Mouse (Mus musculus) cerebellum, postnatal 14 days (tissue): ENCODE results near the gene Agr3.

Source experiments
- DNase-seq, 2 experiments: peaks; one replicate each; pipeline ENCODE4 v3.0.0; 2021; ENCODE audit warnings: mixed read lengths in 2 of 2

Agr3 gene

GRCm38 (mm10) chr12:35984743-35985142 is 59.3 kb downstream of the Agr3 start:
- DNase-seq = no peak

GRCm38 (mm10) chr12:35992711-35993110 is 67.3 kb downstream of the Agr3 start, which contains the start of gene Agr2:
Gene Agr2, plus strand, starts transcription at chr12:35992907.
- DNase-seq = no peak

GRCm38 (mm10) chr12:35993583-35993982 is 68.2 kb downstream of the Agr3 start:
- DNase-seq = no peak

GRCm38 (mm10) chr12:35994098-35994497 is 68.7 kb downstream of the Agr3 start:
- no peak for DNase-seq

- peak; percentile 46 to 47 for DNase-seq
These were observed 70.4 kb downstream of the Agr3 start for GRCm38 (mm10) chr12:35995799-35996198.
